Comparison of ENCODE assay signal across 9 mouse cellular contexts in the genomic region with DNA sequence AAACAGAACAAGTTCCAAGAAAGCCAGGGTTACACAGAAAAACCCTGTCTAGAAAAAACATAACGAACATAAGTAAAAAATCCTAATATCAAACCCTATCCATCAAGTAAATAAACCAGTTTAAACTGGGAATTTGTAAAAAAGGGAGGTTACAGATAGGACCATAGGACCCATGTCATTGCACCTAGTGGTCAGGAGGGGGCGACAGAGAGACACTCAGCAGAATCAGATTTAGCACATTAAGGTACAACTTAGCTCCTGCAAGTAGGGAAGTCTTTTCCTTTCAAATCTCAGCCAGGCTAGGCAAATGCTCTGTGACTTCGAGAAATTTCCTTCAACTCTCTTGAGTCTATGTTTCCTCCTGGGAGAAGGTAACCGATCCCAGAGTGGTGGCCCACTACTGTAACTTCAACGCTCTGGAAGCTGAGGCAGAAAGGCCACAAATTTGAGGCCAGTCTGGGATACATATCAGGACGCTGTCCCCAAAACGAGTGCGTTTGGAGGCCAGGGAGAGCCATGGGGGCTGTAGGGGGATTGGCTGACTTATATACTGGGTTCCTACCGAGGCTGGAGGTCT. TPM values are rescaled to one million over a fixed set of nuclear protein-coding genes. Genes with fewer than 3 reads are reported as not detected.
A peak's percentile ranks its signal among the peaks of the same experiment; 100 is the strongest.
DNase-seq lines count a peak whose midpoint lies in the region; ATAC-seq lines count a peak whose summit lies in the region.
"Had no signal": no experiment of that assay in that cellular context is flagged by ENCODE, and none has a peak within 500 bp of the region (broad histone marks: within the 10 kb centered on the region; RNA-seq: fewer than 3 reads in every experiment).

No protein-coding gene starts in this region.

- H3K4me2 ChIP-seq in midbrain, embryonic 11.5 days, result no peak overlapping the region

- no peaks in the 10 kb centered on the region; the same call in none of the 2 replicates for H3K36me3 ChIP-seq in midbrain, embryonic 10.5 days
- peaks cover 18% of the 10 kb centered on the region for H3K36me3 ChIP-seq in midbrain, embryonic 11.5 days (ENCODE audit: control insufficient read depth, insufficient read depth, low read length)

- H3K27me3 ChIP-seq in midbrain, embryonic 10.5 days (ENCODE audit: low read depth, poor library complexity, severe bottlenecking), result no peaks in the 10 kb centered on the region
- no peaks in the 10 kb centered on the region for H3K27me3 ChIP-seq in midbrain, embryonic 11.5 days (ENCODE audit: control insufficient read depth, insufficient read depth, low read length)

- no peaks in the 10 kb centered on the region for H3K9me3 ChIP-seq in midbrain, embryonic 10.5 days (replicated peaks)
- no peaks in the 10 kb centered on the region for H3K9me3 ChIP-seq in midbrain, embryonic 11.5 days (ENCODE audit: control insufficient read depth, low read length)

- no peak overlapping the region for H3K27ac ChIP-seq in midbrain, embryonic 10.5 days (replicated peaks)
- no peak overlapping the region for H3K27ac ChIP-seq in midbrain, embryonic 11.5 days (ENCODE audit: low read depth, low read length)

- H3K9ac ChIP-seq in midbrain, embryonic 11.5 days (ENCODE audit: low read length), result no peak overlapping the region

- ATAC-seq in midbrain, embryonic 11.5 days (ENCODE audit: low FRiP score), result no peak

- peak; percentile 44 for DNase-seq in midbrain, embryonic 10.5 days (ENCODE audit: low spot score)
- DNase-seq in midbrain, embryonic 11.5 days (ENCODE audit: low spot score, missing footprints), result no peak
- DNase-seq in c-Kit-positive CD71-negative TER-119-negative erythroid progenitor cells, embryonic 14.5 days (ENCODE audit: low read depth), result peak; percentile 55
- DNase-seq in frontal cortex, postnatal 25 days (ENCODE audit: low spot score in 2 of 2), result peak; percentile 22 to 27
- DNase-seq in hindlimb bud, embryonic 11.5 days (ENCODE audit: extremely low spot score, low read depth, low spot score), result peak; percentile 53
- peak; percentile 49 to 50 for DNase-seq in left cerebral cortex, postnatal 10 days (ENCODE audit: extremely low spot score in 1 of 2, low spot score in 2 of 2)
- DNase-seq in mesoderm, embryonic 11.5 days (ENCODE audit: low read depth, low spot score), result peak; percentile 78
- peak; percentile 32 to 72 for DNase-seq in spleen, postnatal 4 days (ENCODE audit: low spot score in 2 of 2)

- H3K4me3 ChIP-seq in midbrain, embryonic 10.5 days, result no peak overlapping the region
- H3K4me3 ChIP-seq in midbrain, embryonic 11.5 days (ENCODE audit: low read depth, low read length), result no peak overlapping the region
- H3K4me3 ChIP-seq: erythroblast, embryonic 14.5 days had no signal

- intact Hi-C loops in left cerebral cortex, postnatal 10 days (cut with DNase I), result no loop called here

- WGBS in midbrain, embryonic 10.5 days, result 73% methylated on average over 9 of the region's 9 CpGs
- 78% methylated on average over 9 of the region's 9 CpGs for WGBS in midbrain, embryonic 11.5 days

- H3K4me1 ChIP-seq in midbrain, embryonic 10.5 days, result no peaks in the 10 kb centered on the region
- no peaks in the 10 kb centered on the region for H3K4me1 ChIP-seq in midbrain, embryonic 11.5 days (ENCODE audit: control insufficient read depth, insufficient read depth, low read length)

RNA-seq across cellular contexts. Expression of a gene that starts 59.4 kb away (rescaled TPM):
- polyA plus RNA-seq in midbrain, embryonic 10.5 days (2016; fragmentation: Nextera tagmentation; extraction: Ambion mirVana), result 172 and 200 TPM in 2 replicates
- polyA plus RNA-seq in midbrain, embryonic 11.5 days (2014; fragmentation: Nextera tagmentation; extraction: Ambion mirVana), result 179 and 190 TPM in 2 replicates
- 100 to 1,000 TPM; 186 to 207 TPM for total RNA-seq in left cerebral cortex, postnatal 10 days (2021)
